In the genomic region with DNA sequence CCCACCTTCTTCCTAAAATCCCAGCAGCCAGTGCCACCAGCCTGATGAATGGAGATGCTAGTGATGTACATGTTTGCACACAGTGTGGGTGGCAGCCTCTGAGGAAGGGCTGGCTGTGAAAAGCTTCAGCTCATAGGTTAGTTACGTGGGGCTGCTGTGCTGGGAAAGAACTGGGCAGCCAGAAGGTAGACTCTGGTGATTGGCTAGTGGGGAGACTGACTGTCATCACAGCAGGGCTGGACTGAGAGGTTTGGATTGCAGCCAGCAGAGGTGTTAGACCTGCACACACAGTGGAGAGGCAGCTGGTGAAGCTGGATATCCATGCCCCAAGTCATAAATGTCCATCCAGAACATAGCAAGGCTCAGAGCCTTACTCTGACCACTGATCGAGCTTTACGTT, we compare ENCODE assay signal across 12 mouse cellular contexts. TPM values are rescaled to one million over a fixed set of nuclear protein-coding genes. Genes with fewer than 3 reads are reported as not detected.
DNase-seq lines count a peak whose midpoint lies in the region; ATAC-seq and TF ChIP-seq lines count a peak whose summit lies in the region.
"Had no signal": no experiment of that assay in that cellular context is flagged by ENCODE, and none has a peak within 500 bp of the region (broad histone marks: within the 10 kb centered on the region; RNA-seq: fewer than 3 reads in every experiment).

No protein-coding gene starts in this region.

- H3K4me3 ChIP-seq in gastrocnemius, adult 2 months = peak overlapping the region; percentile 70
- H3K4me3 ChIP-seq in left cerebral cortex, adult 2 months = no peak overlapping the region
- H3K4me3 ChIP-seq in limb, embryonic 13.5 days = no peak overlapping the region
- no peak overlapping the region for H3K4me3 ChIP-seq in embryonic facial prominence, embryonic 10.5 days
- H3K4me3 ChIP-seq: lung, embryonic 15.5 days; neural tube, embryonic 15.5 days had no signal

- no peaks in the 10 kb centered on the region for H3K27me3 ChIP-seq in limb, embryonic 13.5 days
- H3K27me3 ChIP-seq in embryonic facial prominence, embryonic 10.5 days (replicated peaks; ENCODE audit: low read depth, poor library complexity, severe bottlenecking) = no peaks in the 10 kb centered on the region
- H3K27me3 ChIP-seq: lung, embryonic 15.5 days; neural tube, embryonic 15.5 days had no signal

- peak; percentile 51 for ATAC-seq in limb, embryonic 13.5 days (ENCODE audit: low FRiP score, low read depth)
- ATAC-seq in erythroblast, adult 5-6 weeks (replicated peaks; ENCODE audit: low FRiP score, poor library complexity, severe bottlenecking) = no peak

- no peaks in the 10 kb centered on the region for H3K9me3 ChIP-seq in limb, embryonic 13.5 days
- no peaks in the 10 kb centered on the region for H3K9me3 ChIP-seq in embryonic facial prominence, embryonic 10.5 days
- H3K9me3 ChIP-seq: lung, embryonic 15.5 days; neural tube, embryonic 15.5 days had no signal

- H3K36me3 ChIP-seq in limb, embryonic 13.5 days = peaks cover 7% of the 10 kb centered on the region
- H3K36me3 ChIP-seq in embryonic facial prominence, embryonic 10.5 days (replicated peaks) = peaks cover 17% of the 10 kb centered on the region; the same call in 1 of the 2 replicates
- H3K36me3 ChIP-seq: lung, embryonic 15.5 days; neural tube, embryonic 15.5 days had no signal

- H3K27ac ChIP-seq in gastrocnemius, adult 2 months = peak overlapping the region; percentile 89
- peak overlapping the region; percentile 56 for H3K27ac ChIP-seq in left cerebral cortex, adult 2 months
- peak overlapping the region; percentile 44; the same call in 1 of the 2 replicates for H3K27ac ChIP-seq in limb, embryonic 13.5 days
- no peak overlapping the region for H3K27ac ChIP-seq in embryonic facial prominence, embryonic 10.5 days (replicated peaks)
- H3K27ac ChIP-seq: kidney, postnatal 0 days; lung, embryonic 15.5 days; neural tube, embryonic 15.5 days had no signal

- H3K9ac ChIP-seq in limb, embryonic 13.5 days = no peak overlapping the region
- H3K9ac ChIP-seq: lung, embryonic 15.5 days; neural tube, embryonic 15.5 days had no signal

- DNase-seq in gastrocnemius, adult 2 months = no peak
- DNase-seq in gastrocnemius, postnatal 4 days (ENCODE audit: low spot score in 2 of 2) = no peak
- no peak for DNase-seq in left cerebral cortex, adult 2 months (ENCODE audit: extremely low spot score in 1 of 2, low spot score in 2 of 2)
- no peak for DNase-seq in left cerebral cortex, adult 18-20 months (ENCODE audit: low spot score in 2 of 2)
- peak; percentile 47 for DNase-seq in brain, embryonic 14.5 days (ENCODE audit: low read depth)
- DNase-seq in embryonic facial prominence, embryonic 10.5 days (ENCODE audit: low spot score) = no peak
- DNase-seq: right cerebral cortex, postnatal 25 days had no signal

- no peak overlapping the region for H3K4me2 ChIP-seq in limb, embryonic 13.5 days (replicated peaks)
- H3K4me2 ChIP-seq: lung, embryonic 15.5 days; neural tube, embryonic 15.5 days had no signal

- TF ChIP-seq POLR2A in brain, embryonic 14.5 days (IDR thresholded peaks at IDR 0.05; ENCODE audit: borderline replicate concordance, extremely low read depth, insufficient read depth, insufficient read length, poor library complexity, severe bottlenecking) = no peak

- 50% methylated on average over 3 of the region's 3 CpGs for WGBS in limb, embryonic 13.5 days
- WGBS in embryonic facial prominence, embryonic 10.5 days = 92% methylated on average over 3 of the region's 3 CpGs

- TF ChIP-seq CTCF in gastrocnemius, adult 2 months (IDR thresholded peaks at IDR 0.05) = no peak
- no peak for TF ChIP-seq CTCF in left cerebral cortex, adult 2 months (IDR thresholded peaks at IDR 0.05)
- TF ChIP-seq CTCF in brain, embryonic 14.5 days (IDR thresholded peaks at IDR 0.05; ENCODE audit: borderline replicate concordance, extremely low read depth, insufficient read depth, insufficient read length) = no peak

- H3K4me1 ChIP-seq in limb, embryonic 13.5 days = peaks cover 56% of the 10 kb centered on the region
- peaks cover 18% of the 10 kb centered on the region for H3K4me1 ChIP-seq in embryonic facial prominence, embryonic 10.5 days

- intact Hi-C loops in gastrocnemius, adult 2 months (cut with DNase I) = no loop called here
- intact Hi-C loops in left cerebral cortex, adult 2 months (cut with DNase I) = loop anchor here (5.0 kb wide), 1 partner anchor 66 kb away; no protein-coding TSS in a partner anchor

RNA-seq across cellular contexts. Expression of gene Rapgef1, which starts 27.1 kb away (rescaled TPM):
- 100 to 1,000 TPM; 135 to 139 TPM for total RNA-seq in gastrocnemius, adult 2 months (2021)
- total RNA-seq in gastrocnemius, postnatal 4 days (2021) = 100 to 1,000 TPM; 110 to 121 TPM
- total RNA-seq in left cerebral cortex, adult 2 months (2021) = 100 to 1,000 TPM; 102 to 108 TPM
- total RNA-seq in left cerebral cortex, adult 18-20 months (2021) = 100 to 1,000 TPM in 1 of 2 experiments, 10 to 100 TPM in 1; 91.4 to 100 TPM
- polyA plus RNA-seq in brain, embryonic 14.5 days (2012; rRNA removed) = 94.9 and 101 TPM in 2 replicates
- 15.2 and 15.9 TPM in 2 replicates for polyA plus RNA-seq in limb, embryonic 13.5 days (2015; fragmentation: Nextera tagmentation; extraction: Ambion mirVana)
- polyA plus RNA-seq in embryonic facial prominence, embryonic 10.5 days (2016; fragmentation: Nextera tagmentation; extraction: Ambion mirVana) = 16.5 and 17.3 TPM in 2 replicates
- total RNA-seq in erythroblast, adult 5-6 weeks (2015; ENCODE audit: low replicate concordance) = 7.5 and 8.5 TPM in 2 replicates
- total RNA-seq in erythroblast, adult 5-6 weeks (2017; ENCODE audit: low replicate concordance) = 7.3 and 13.0 TPM in 2 replicates

Comparison
In these comparisons a context has a peak if more than half of its experiments do, and no peak if none do; other contexts are left out.
1. RNA of gene Rapgef1, which starts 27.1 kb away (total RNA-seq): 135 to 139 TPM in gastrocnemius, adult 2 months, 110 to 121 TPM in gastrocnemius, postnatal 4 days, 102 to 108 TPM in left cerebral cortex, adult 2 months and 91.4 to 100 TPM in left cerebral cortex, adult 18-20 months; 7.3 to 13.0 TPM in erythroblast, adult 5-6 weeks; every median in the first group is over 4 times any median in the second.